Mouse (Mus musculus) midbrain, embryonic 12.5 days (tissue): ENCODE measurements around the gene Gm17359. TPM values are rescaled to one million over a fixed set of nuclear protein-coding genes. Genes with fewer than 3 reads are reported as not detected.

Experiments used
- ATAC-seq: fragments of 200-750 bp; cut with Nextera tagmentation; 2 replicates; pipeline ENCODE4 v1.8.0; 2017; ENCODE audit warnings: low read depth, moderate TSS enrichment, moderate library complexity; ENCODE audit not compliant: low FRiP score
- H3K27ac ChIP-seq: fragments of 300-500 bp; sonication (generic); replicated peaks from 2 replicates; pipeline ENCODE4 v1.5.1; 2016; ENCODE audit warnings: mild to moderate bottlenecking
- H3K27me3 ChIP-seq: fragments of 300-500 bp; sonication (generic); 2 replicates; pipeline ENCODE4 v1.6.1; 2016; ENCODE audit warnings: mild to moderate bottlenecking
- H3K36me3 ChIP-seq: fragments of 300-500 bp; sonication (generic); 2 replicates; pipeline ENCODE4 v1.6.1; 2016
- H3K4me1 ChIP-seq: fragments of 300-500 bp; sonication (generic); 2 replicates; pipeline ENCODE4 v1.6.1; 2016
- H3K4me2 ChIP-seq: fragments of 300-500 bp; sonication (generic); replicated peaks from 2 replicates; pipeline ENCODE4 v1.6.1; 2016; ENCODE audit warnings: mild to moderate bottlenecking, moderate library complexity
- H3K4me3 ChIP-seq: fragments of 300-500 bp; sonication (generic); 2 replicates; pipeline ENCODE4 v1.5.1; 2016; ENCODE audit warnings: mild to moderate bottlenecking
- H3K9ac ChIP-seq: fragments of 300-500 bp; sonication (generic); replicated peaks from 2 replicates; pipeline ENCODE4 v1.6.1; 2016; ENCODE audit warnings: mild to moderate bottlenecking, moderate library complexity
- H3K9me3 ChIP-seq: fragments of 300-500 bp; sonication (generic); 2 replicates; pipeline ENCODE4 v1.6.1; 2016; ENCODE audit warnings: mild to moderate bottlenecking
- WGBS: fragments of 180-500 bp; shearing (Covaris S2); methylation state at CpG from one replicate; pipeline ENCODE4 v1.1.7; 2016; 5-methylcytosine and 5-hydroxymethylcytosine counted together
- polyA plus RNA-seq: library from polyadenylated mRNA; unstranded; fragments of >200 nt; fragmentation: Nextera tagmentation; extraction: Ambion mirVana; gene quantifications from 2 replicates; pipeline ENCODE4 v1.2.1, GENCODE M21; 2016

Gm17359 gene
- polyA plus RNA-seq, 1 experiment from 2014 or later, result not detected

GRCm38 (mm10) chr3:79455761-79456160 is 119.3 kb downstream of the Gm17359 start:
- no peak overlapping the region for H3K4me3 ChIP-seq
- 0 out of 2 replicates have a peak, but pooled peaks cover 5% of the 10 kb centered on the region for H3K27me3 ChIP-seq
- peaks cover 21% of the 10 kb centered on the region for H3K36me3 ChIP-seq
- no peak overlapping the region for H3K27ac ChIP-seq
- ATAC-seq, result no peak
- H3K4me2 ChIP-seq, result no peak overlapping the region
- no peaks in the 10 kb centered on the region for H3K9me3 ChIP-seq
- H3K4me1 ChIP-seq, result peaks cover 13% of the 10 kb centered on the region
- 81% methylated on average over 11 of the region's 11 CpGs for WGBS
- no peak overlapping the region for H3K9ac ChIP-seq

DNA sequence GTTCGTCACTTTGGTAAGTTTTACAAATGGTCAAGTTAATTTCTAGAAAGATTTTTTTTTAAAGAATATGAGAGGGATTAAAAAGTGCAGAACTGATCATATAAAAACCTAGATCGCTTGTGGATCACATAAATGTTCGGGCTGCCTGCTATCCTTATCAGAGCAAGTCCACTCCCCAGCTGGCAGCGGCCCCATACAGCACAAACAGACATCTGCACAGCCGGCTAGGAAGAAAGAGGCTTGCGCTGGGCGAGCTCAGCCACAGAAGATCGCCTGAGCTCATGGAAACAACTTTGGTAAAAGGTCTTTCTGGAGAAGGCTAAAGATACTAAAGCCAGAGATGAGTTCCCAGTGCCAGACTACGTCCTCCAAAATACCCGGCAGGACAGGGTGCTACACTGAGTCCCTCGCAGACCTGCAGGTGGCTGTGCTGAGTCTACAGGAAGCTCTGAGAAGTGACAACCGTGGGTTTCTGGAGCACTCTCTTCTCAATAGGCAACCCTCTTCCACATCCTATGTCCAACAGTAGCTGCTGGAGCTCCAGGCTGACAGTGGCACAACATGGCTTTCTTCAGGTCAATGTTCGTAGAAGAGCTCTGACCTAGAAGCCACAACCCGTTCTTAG is 122.3 kb downstream of the Gm17359 start:
- Histone ChIP-seq H3K27me3 (peaks cover 5% of the 10 kb centered on the region; the same call in 1 of the 2 replicates), H3K9me3 (no peaks in the 10 kb centered on the region), H3K9ac (no peak overlapping the region), H3K27ac (no peak overlapping the region), H3K4me3 (no peak overlapping the region), H3K36me3 (peaks cover 33% of the 10 kb centered on the region), H3K4me2 (no peak overlapping the region), H3K4me1 (no peaks in the 10 kb centered on the region; the same call in 1 of the 2 replicates)
- WGBS, result 93% methylated on average over 14 of the region's 14 CpGs
- ATAC-seq, result no peak

DNA sequence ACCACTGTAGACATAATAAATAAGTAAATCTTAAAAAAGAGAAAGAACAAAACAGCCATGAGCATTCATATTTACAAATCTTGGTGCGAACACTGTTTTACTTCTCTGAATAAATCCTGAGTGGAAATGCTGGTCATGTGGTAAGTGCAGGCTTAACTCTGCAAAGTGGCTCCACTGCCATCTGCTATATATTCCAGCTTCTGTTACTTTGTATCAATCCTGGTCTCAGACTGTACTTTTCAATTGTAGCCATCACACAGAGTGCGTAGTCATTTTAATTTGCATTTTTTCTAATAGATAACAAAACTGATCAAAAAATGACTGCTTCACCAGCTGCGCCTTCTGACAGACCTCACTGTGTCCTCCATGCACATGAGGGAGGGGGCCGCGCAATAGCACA is 133.0 kb downstream of the Gm17359 start:
- peaks cover 21% of the 10 kb centered on the region for H3K36me3 ChIP-seq
- no peak overlapping the region for H3K9ac ChIP-seq
- H3K27me3 ChIP-seq, result no peaks in the 10 kb centered on the region
- no peak for ATAC-seq
- H3K9me3 ChIP-seq, result no peaks in the 10 kb centered on the region
- no peaks in the 10 kb centered on the region for H3K4me1 ChIP-seq
- H3K4me2 ChIP-seq, result no peak overlapping the region
- 96% methylated on average over 5 of the region's 5 CpGs for WGBS
- no peak overlapping the region for H3K27ac ChIP-seq
- H3K4me3 ChIP-seq, result no peak overlapping the region

GRCm38 (mm10) chr3:79472362-79472761 is 135.9 kb downstream of the Gm17359 start:
- H3K27me3 ChIP-seq, result no peaks in the 10 kb centered on the region
- no peak overlapping the region for H3K9ac ChIP-seq
- H3K9me3 ChIP-seq, result no peaks in the 10 kb centered on the region
- peaks cover 8% of the 10 kb centered on the region for H3K4me1 ChIP-seq
- peaks cover 10% of the 10 kb centered on the region for H3K36me3 ChIP-seq
- no peak overlapping the region for H3K27ac ChIP-seq
- 94% methylated on average over 5 of the region's 5 CpGs for WGBS
- no peak overlapping the region for H3K4me3 ChIP-seq
- H3K4me2 ChIP-seq, result no peak overlapping the region
- ATAC-seq, result no peak

DNA sequence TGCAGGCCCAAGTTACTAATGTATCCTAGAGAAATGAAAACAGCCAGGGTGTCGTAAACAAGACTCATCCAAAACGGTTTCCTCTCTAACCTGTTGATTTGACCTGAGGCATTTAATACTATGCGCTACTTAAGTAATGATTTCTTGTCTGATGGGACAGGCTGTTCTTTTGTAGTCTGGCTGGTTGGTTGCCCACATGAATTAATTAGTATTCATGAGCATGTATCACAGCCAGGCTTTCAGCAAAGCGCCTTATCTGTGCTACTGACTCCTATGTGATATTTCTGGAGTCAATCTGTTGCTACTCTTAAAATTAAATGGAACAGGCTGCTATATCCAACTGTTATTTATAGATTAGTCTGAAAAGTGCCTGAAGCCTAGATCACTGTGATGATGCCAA is 138.4 kb downstream of the Gm17359 start:
- Histone ChIP-seq H3K9ac (no peak overlapping the region), H3K4me1 (peaks cover 8% of the 10 kb centered on the region), H3K4me3 (no peak overlapping the region), H3K36me3 (peaks cover 13% of the 10 kb centered on the region), H3K27me3 (no peaks in the 10 kb centered on the region), H3K27ac (no peak overlapping the region), H3K9me3 (no peaks in the 10 kb centered on the region), H3K4me2 (no peak overlapping the region)
- 57% methylated on average over 4 of the region's 4 CpGs for WGBS
- 0 out of 2 replicates have a peak, but pooled peaks have one; percentile 53 for ATAC-seq

GRCm38 (mm10) chr3:79475980-79476379 is 139.5 kb downstream of the Gm17359 start:
- 91% methylated on average over 2 of the region's 2 CpGs for WGBS
- Histone ChIP-seq H3K9me3 (no peaks in the 10 kb centered on the region), H3K4me3 (no peak overlapping the region), H3K27ac (no peak overlapping the region), H3K9ac (no peak overlapping the region), H3K4me1 (peaks cover 8% of the 10 kb centered on the region), H3K36me3 (peaks cover 23% of the 10 kb centered on the region), H3K27me3 (no peaks in the 10 kb centered on the region), H3K4me2 (no peak overlapping the region)
- no peak for ATAC-seq

DNA sequence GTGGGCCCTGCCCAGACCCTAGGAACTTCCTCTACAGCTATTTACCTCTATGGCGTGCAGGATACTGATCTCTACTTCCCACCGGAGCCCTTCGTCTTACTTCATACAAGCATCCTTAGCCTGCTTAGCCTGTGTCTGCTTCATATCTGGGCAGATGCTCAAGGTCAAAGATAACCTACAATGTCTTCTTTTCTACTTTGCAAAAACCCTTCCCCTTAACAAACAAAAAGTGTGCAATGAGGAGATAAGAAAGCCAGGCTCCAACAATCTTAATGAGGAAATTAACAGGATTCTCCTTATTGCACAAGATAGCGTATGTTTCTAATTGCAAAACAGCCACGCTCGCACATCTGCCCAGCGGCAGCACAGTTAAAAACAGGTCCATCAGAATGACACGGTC is 141.9 kb downstream of the Gm17359 start:
- H3K36me3 ChIP-seq, result peaks cover 31% of the 10 kb centered on the region
- no peak overlapping the region for H3K9ac ChIP-seq
- peaks cover 3% of the 10 kb centered on the region; the same call in 1 of the 2 replicates for H3K9me3 ChIP-seq
- no peak overlapping the region for H3K4me2 ChIP-seq
- peaks cover 8% of the 10 kb centered on the region for H3K4me1 ChIP-seq
- no peak overlapping the region for H3K27ac ChIP-seq
- no peak for ATAC-seq
- WGBS, result 95% methylated on average over 8 of the region's 8 CpGs
- H3K4me3 ChIP-seq, result no peak overlapping the region
- H3K27me3 ChIP-seq, result no peaks in the 10 kb centered on the region

- no peaks in the 10 kb centered on the region for H3K27me3 ChIP-seq
- H3K4me2 ChIP-seq, result no peak overlapping the region
- WGBS, result 88% methylated on average over 4 of the region's 4 CpGs
- H3K4me3 ChIP-seq, result no peak overlapping the region
- ATAC-seq, result no peak
- H3K9me3 ChIP-seq, result peaks cover 7% of the 10 kb centered on the region; the same call in 1 of the 2 replicates
- no peak overlapping the region for H3K27ac ChIP-seq
- no peak overlapping the region for H3K9ac ChIP-seq
- peaks cover 35% of the 10 kb centered on the region for H3K36me3 ChIP-seq
- H3K4me1 ChIP-seq, result peaks cover 8% of the 10 kb centered on the region
These were observed 142.4 kb downstream of the Gm17359 start for GRCm38 (mm10) chr3:79478880-79479279.

GRCm38 (mm10) chr3:79484286-79485063 is 148.0 kb downstream of the Gm17359 start:
- Histone ChIP-seq H3K36me3 (peaks cover 58% of the 10 kb centered on the region), H3K4me2 (no peak overlapping the region), H3K9ac (no peak overlapping the region), H3K4me3 (no peak overlapping the region), H3K4me1 (no peaks in the 10 kb centered on the region), H3K9me3 (peaks cover 7% of the 10 kb centered on the region; the same call in 1 of the 2 replicates), H3K27me3 (no peaks in the 10 kb centered on the region), H3K27ac (no peak overlapping the region)
- no peak for ATAC-seq
- WGBS, result 91% methylated on average over 16 of the region's 16 CpGs

- Histone ChIP-seq H3K27ac (no peak overlapping the region), H3K4me3 (no peak overlapping the region), H3K4me1 (no peaks in the 10 kb centered on the region), H3K27me3 (no peaks in the 10 kb centered on the region), H3K36me3 (peaks cover 57% of the 10 kb centered on the region), H3K9ac (no peak overlapping the region), H3K4me2 (no peak overlapping the region), H3K9me3 (peaks cover 7% of the 10 kb centered on the region; the same call in 1 of the 2 replicates)
- 94% methylated on average over 7 of the region's 7 CpGs for WGBS
- no peak for ATAC-seq
These were observed 151.6 kb downstream of the Gm17359 start for GRCm38 (mm10) chr3:79488025-79488424.

DNA sequence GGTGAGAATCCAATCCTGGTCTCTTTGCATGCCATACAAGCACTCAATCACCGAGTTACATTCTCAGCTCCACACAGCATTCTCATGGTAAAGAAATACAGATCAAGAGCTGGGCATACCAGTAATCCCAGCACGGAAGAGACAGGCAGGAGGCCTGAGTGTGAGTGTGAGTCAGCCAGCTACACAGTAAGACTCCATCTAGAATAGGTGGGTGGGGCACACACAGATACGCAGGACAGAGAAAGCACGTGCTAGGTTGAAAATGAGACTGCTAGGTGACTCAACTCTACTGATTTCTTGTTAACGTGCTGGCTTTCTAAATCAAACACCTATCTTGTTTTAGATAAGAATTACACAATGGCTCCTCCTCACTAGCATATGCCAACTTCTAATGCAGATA is 153.6 kb downstream of the Gm17359 start:
- Histone ChIP-seq H3K27ac (no peak overlapping the region), H3K4me1 (no peaks in the 10 kb centered on the region), H3K4me2 (no peak overlapping the region), H3K9me3 (no peaks in the 10 kb centered on the region), H3K4me3 (no peak overlapping the region), H3K27me3 (no peaks in the 10 kb centered on the region), H3K36me3 (peaks cover 50% of the 10 kb centered on the region), H3K9ac (no peak overlapping the region)
- ATAC-seq, result no peak
- 95% methylated on average over 5 of the region's 5 CpGs for WGBS

DNA sequence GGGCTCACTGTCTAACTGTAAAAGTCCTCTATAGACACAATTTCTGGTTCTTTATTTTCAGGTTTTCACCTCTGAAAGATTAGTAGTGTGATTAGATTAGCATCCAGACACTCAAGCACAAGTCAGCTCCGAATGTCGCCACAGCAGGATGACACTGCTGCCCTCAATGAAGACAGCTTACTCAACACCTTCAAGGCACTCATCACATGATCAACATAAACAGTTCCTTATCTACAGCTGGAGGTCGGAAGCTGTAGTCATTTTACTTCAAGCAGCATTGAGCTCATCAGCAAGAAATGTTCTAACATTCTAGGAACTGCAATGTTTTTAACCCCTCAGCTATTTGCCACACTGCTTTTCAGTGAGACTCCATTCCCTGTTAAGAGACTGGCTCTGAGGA is 155.2 kb downstream of the Gm17359 start:
- Histone ChIP-seq H3K4me3 (no peak overlapping the region), H3K9me3 (no peaks in the 10 kb centered on the region), H3K27me3 (no peaks in the 10 kb centered on the region), H3K4me1 (no peaks in the 10 kb centered on the region), H3K4me2 (no peak overlapping the region), H3K36me3 (peaks cover 53% of the 10 kb centered on the region), H3K9ac (no peak overlapping the region), H3K27ac (no peak overlapping the region)
- ATAC-seq, result no peak
- 87% methylated on average over 3 of the region's 3 CpGs for WGBS
